Mouse (Mus musculus): ENCODE data around the gene Gga1. TPM values are rescaled to one million over a fixed set of nuclear protein-coding genes. Genes with fewer than 3 reads are reported as not detected.

Gene Gga1
- polyA plus RNA-seq (2016; fragmentation: Nextera tagmentation; extraction: Ambion mirVana): 51.5 and 56.6 TPM in 2 replicates

DNA sequence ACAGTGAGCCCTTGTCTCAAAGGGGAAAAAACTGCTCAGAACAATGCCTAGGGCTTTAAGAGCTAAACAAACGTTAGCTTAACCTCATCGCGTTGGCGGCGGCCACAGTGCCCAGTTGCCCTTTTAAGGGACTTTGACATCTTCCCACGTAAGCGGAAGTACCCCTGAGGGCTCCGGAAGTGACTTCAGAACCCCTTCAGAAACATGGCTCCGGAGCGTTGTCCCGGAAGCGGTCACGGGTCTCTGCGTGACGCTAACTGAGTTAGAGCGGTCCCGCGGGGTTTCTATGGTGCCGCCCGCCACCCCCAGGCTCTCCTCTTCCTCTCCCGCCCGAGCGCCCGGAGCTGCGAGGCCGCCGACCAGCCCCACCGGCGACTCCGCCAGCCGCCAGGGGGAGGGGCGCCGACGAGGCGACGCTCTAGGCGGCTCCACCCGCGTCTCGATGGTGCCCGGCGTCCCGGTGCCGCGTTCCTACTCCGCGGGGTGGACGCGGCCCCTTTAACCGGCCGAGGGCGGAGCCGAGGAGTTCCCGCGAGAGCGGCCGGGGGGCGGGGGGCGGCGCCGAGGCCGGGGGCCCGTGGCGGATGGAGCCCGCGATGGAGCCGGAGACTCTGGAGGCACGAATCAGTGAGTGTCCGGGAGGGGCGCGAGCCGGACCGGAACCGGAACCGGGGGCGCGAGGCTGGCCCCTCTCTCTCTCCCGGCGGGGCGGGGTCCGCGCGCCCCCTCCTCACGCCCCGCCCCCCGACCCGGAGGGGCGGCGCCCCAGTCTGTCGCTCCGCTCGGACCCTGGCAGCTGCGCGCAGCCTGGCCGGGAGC lies at the start of gene Gga1:
Gene Gga1 (plus strand): TSS at position 200 of the 819 bp plus-strand sequence.
- H3K4me1 ChIP-seq: peaks cover 47% of the 10 kb centered on the region
- 1% methylated on average over 86 of the region's 95 CpGs for WGBS

DNA sequence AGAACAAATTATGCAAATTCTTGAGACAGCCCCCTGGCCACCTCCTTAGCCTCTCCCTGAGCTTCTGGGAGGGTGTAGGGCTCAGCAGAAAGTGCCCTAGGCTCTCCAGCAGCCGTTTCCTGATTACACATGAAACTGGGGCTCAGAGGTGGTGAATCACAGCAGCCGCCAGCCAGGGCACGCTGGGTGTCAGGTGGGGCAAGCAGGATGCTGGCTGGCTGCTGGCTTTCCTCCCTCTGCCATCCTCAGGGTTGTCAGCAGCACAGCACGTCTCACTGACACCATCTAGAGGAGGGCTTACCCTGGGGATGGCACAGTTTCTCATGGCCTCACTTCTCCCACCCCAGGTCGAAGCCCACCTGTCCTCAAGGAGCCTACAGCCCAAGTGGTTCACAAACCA lies 48.7 kb upstream of the Gga1 start:
- H3K9me3 ChIP-seq: no peaks in the 10 kb centered on the region
- H3K27ac ChIP-seq: peak overlapping the region; percentile 44; the same call in 1 of the 2 replicates
- WGBS: 10% methylated on average over 5 of the region's 5 CpGs
- H3K36me3 ChIP-seq: no peaks in the 10 kb centered on the region
- H3K4me1 ChIP-seq: peaks cover 41% of the 10 kb centered on the region
- DNase-seq (ENCODE audit: low spot score): no peak
- H3K4me3 ChIP-seq: no peak overlapping the region
- H3K27me3 ChIP-seq (ENCODE audit: insufficient read depth, poor library complexity, severe bottlenecking): peaks cover 27% of the 10 kb centered on the region

More for the DNA sequence above, at the start of gene Gga1:
- H3K27me3 ChIP-seq (ENCODE audit: insufficient read depth, poor library complexity, severe bottlenecking): no peaks in the 10 kb centered on the region
- peaks cover 27% of the 10 kb centered on the region for H3K36me3 ChIP-seq
- H3K9me3 ChIP-seq: no peaks in the 10 kb centered on the region
- DNase-seq (ENCODE audit: low spot score): peak; percentile 97
- peak within 1 kb of the TSS; percentile 99 for H3K27ac ChIP-seq
- H3K4me3 ChIP-seq: peak within 1 kb of the TSS; percentile 84

DNA sequence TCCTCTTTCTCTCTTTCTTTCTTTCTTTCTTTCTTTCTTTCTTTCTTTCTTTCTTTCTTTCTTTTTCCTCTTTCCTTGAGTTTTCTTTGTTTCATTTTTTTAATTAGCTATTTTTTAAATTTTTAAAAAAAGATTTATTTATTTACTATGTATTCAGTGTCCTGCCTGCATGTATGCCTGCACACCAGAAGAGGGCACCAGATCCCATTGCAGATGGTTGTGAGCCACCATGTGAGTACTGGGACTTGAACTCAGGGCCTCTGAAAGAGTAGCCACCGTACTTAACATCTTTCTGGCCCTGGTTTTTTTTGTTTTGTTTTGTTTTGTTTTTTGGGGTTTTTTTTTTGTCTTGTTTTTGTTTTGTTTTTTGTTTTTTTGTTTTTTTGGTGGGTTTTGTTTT lies 47.4 kb upstream of the Gga1 start:
- 95% methylated on average over 1 of the region's 1 CpGs for WGBS
- Histone ChIP-seq H3K36me3 (no peaks in the 10 kb centered on the region), H3K27me3 (ENCODE audit: insufficient read depth, poor library complexity, severe bottlenecking) (peaks cover 27% of the 10 kb centered on the region), H3K4me3 (no peak overlapping the region), H3K9me3 (no peaks in the 10 kb centered on the region), H3K4me1 (peaks cover 55% of the 10 kb centered on the region), H3K27ac (no peak overlapping the region)
- DNase-seq (ENCODE audit: low spot score): no peak

DNA sequence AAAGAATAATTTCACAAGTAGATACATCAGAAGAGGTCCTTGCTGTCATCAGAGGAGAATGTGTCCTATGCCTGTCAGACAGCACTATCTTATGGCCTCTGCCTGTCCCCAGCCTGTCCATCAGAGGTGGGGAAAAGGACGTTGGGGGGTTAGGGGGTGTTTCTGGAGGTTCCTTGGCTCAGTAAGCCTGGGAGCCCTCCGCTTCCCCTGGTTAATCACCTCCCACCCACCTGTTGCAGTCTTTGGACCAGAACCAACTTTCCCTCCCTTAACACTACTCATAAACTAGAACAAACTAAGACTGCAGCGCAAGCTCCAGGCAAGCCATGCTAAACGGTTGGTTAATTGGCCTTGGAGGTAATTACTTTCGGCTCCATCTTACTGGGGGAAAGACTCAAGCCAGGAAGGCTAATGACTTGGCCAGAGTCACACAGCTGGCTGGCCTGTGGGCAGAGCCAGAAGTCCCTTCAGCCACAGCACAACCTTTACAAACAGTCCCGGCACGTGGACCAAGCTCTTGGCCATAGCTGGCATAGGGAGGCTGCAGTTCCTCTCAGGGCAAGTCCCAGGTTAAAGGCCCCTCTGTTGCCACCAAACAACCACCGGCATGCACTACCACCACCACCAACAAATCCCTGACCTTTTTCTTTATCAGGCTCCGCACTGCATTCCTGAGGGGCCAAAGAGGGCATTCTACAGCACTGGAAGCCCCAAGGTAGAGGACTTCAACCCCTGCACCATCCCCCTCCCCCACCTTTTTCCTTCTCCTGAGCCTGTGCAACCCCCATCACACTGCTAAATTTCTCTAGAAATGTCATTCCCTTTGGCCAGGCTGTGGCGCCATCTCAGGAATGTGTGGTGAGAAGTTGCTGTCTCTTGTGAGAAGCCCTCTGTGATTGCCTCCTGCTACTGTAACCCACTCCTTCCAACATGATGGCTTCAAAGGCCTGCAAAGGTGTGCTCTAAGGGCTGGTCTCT lies 46.0 kb upstream of the Gga1 start:
- Histone ChIP-seq H3K4me3 (no peak overlapping the region), H3K4me1 (peaks cover 69% of the 10 kb centered on the region), H3K9me3 (no peaks in the 10 kb centered on the region), H3K27me3 (ENCODE audit: insufficient read depth, poor library complexity, severe bottlenecking) (peaks cover 22% of the 10 kb centered on the region), H3K36me3 (no peaks in the 10 kb centered on the region), H3K27ac (peak overlapping the region; percentile 94)
- no peak for DNase-seq (ENCODE audit: low spot score)
- 56% methylated on average over 10 of the region's 10 CpGs for WGBS

DNA sequence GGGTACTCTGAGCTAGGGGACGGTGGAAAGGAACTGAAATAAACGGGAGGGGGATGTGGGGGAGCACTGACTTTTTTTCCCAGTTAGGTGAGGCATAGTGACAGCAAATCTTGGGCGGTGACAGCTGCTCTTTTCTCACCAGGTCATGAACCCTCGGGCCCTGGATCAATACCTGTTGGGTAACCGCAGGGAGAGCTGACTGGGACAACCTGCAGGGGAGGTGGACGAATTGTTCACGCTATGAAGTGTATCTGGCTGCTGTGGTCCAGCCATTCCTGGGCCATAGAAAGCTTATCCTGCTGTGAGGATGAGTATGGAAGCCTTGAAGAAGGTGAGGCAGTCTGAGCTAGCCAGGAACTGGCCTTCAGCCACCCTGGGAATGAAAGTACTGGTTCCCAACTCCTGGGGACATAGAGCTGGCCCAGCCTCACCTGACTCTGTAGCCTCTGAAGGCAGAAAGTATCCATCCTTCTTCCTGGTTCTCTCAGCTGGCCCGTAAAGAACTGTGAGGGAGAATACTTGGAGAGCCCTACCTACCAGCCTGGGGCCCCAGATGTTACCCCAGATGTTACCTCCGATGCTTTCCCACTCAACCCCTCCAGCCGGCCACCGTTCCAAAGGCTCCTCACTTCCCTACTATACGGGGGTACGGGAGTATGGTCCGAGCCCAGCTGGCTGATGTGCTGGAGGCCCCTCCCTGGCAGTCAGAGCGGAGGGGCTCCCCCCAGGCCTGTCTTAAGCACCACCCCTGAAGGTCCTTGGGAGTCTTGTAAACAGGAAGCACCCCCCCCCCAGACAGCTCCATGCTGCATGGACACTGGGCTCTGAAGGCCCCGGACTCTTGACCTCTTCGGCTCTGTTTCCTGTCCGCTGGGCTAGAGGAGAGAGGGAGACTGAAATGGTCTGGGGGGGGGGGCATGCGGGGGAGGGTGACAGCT lies 45.0 kb upstream of the Gga1 start:
- H3K27me3 ChIP-seq (ENCODE audit: insufficient read depth, poor library complexity, severe bottlenecking): peaks cover 18% of the 10 kb centered on the region

DNA sequence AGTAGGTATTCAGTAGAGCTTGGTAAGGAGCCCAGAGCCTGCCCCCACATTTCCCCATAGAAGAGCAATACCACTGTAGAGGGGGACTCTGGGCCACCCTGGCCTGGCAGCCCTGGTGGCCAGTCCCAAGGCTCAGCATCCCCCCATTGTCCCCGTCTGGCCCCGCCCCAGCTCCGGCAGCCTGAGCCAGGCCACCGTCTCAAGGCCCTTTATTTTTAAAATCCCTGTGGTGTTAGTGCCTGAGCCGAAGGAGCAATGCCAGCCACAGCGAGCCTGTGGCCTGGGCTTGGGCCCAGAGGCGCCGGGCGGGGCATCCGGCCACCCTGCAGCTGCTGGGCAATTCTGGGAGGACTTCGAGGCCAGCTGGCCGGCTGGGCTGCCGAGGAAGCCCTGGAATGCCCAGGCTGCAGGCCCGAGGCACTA lies 44.3 kb upstream of the Gga1 start:
- H3K4me3 ChIP-seq: peak overlapping the region; percentile 36
- peaks cover 11% of the 10 kb centered on the region for H3K27me3 ChIP-seq (ENCODE audit: insufficient read depth, poor library complexity, severe bottlenecking)
- 18% methylated on average over 14 of the region's 14 CpGs for WGBS
- peak overlapping the region; percentile 94 for H3K27ac ChIP-seq
- no peak for DNase-seq (ENCODE audit: low spot score)
- peaks cover 71% of the 10 kb centered on the region for H3K4me1 ChIP-seq
- H3K36me3 ChIP-seq: no peaks in the 10 kb centered on the region
- H3K9me3 ChIP-seq: no peaks in the 10 kb centered on the region

More for the DNA sequence above, 45.0 kb upstream of the Gga1 start:
- no peak for DNase-seq (ENCODE audit: low spot score)
- Histone ChIP-seq H3K27ac (peak overlapping the region; percentile 94), H3K4me1 (peaks cover 71% of the 10 kb centered on the region), H3K9me3 (no peaks in the 10 kb centered on the region), H3K4me3 (peak overlapping the region; percentile 36), H3K36me3 (no peaks in the 10 kb centered on the region)
- 36% methylated on average over 19 of the region's 19 CpGs for WGBS

DNA sequence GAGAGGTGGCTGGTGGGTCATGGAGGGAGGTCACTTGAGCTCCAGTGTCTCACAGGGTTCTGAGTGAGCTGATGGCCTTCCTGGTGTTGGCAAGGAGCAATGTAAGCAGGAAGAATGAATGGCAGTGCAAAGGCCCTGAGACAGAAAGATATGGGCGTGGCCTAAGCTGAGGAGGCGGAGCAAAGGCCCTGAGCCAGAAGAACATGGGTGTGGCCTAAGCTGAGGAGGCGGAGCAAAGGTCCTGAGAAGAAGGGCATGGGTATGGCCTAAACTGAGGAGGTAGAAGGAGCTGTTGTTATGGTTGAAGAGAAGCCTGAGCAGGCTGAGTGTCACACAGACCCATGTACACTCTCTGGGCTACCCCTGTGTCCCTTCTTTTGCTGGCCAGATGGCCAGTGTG lies 43.4 kb upstream of the Gga1 start:
- no peak for DNase-seq (ENCODE audit: low spot score)
- peaks cover 3% of the 10 kb centered on the region; the same call in 1 of the 2 replicates for H3K27me3 ChIP-seq (ENCODE audit: insufficient read depth, poor library complexity, severe bottlenecking)
- H3K4me1 ChIP-seq: peaks cover 64% of the 10 kb centered on the region
- H3K9me3 ChIP-seq: no peaks in the 10 kb centered on the region
- H3K4me3 ChIP-seq: no peak overlapping the region
- H3K36me3 ChIP-seq: no peaks in the 10 kb centered on the region
- 82% methylated on average over 3 of the region's 3 CpGs for WGBS
- H3K27ac ChIP-seq: peak overlapping the region; percentile 94

DNA sequence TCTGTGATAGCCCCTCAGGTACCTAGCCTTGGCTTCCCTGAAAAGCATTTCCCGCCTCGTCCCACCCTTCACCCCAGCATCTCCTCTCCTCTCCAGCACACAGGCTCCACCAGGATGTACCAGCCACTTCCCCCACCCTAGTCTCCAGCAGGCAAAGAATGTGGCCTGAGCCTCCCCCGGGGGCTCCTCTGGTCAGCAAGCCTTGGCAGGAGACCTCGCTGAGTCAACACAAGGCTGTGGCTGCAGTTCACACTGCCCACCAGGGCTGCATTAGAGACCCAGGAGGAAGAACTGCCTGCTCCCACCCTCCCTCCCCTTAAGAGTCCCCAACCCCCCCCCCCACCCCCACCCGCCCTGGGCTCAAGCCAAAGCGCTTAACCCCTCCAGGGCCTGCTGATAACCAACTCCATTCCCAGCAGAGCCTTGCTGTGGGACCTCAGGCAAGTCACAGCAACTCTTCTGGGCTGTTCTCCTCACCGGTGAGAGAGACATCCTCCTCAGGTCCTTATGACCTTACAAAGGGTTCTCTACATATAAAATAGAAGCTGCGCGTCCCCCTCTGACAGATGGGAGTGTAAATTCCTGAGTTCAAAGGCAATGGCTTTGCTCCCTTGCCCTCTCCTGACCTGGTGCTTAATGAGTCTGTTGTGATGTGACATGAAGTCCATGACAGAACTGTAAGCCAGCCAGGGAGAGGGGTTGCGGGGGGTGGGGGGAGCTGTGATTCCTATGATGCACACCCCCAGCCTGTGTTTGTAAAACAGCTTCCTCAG lies 42.6 kb upstream of the Gga1 start:
- peaks cover 66% of the 10 kb centered on the region for H3K4me1 ChIP-seq
- 23% methylated on average over 10 of the region's 10 CpGs for whole genome bisulfite sequencing

DNA sequence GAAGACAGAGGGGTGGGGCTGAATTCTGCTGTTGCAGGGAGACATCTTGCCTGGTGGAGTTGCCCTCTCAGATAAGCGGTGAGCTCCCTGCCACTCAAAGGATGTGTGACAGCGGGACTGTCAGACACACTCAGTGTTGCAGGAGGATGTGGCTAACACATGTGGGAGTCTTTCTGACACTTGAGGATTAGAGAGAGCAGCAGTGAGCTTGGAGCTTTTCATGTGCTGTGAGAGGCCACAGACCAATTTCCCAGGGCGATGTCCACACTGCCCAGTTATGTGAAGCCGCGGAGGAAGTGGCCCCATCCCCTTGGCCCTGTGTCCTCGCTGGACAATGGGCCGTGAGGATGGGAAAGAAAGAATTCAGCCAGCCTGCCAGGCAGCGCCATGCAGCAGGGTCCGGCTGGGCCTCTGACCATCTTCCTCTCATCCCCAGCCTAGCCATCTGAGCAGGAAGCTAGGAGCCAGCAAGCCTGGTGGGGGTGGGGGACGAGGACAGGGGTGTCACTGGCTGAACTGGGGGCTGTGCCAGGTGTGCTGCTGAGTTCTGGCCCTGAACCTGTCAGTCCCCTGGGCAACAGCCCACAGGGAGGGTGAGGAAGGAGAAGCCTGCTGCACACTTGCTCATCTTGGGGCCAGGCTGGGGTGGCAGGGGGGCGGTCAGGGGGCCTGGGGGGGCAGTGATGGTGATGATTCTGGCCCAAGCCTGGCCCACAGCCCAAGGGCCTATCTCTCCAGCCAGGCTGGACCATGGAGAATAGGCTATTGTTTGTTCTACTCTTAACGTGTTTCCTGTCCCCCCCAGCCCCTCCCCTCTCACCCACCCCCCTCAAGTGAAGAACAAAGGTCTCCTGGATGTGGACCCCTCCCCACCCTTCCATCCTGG lies 41.5 kb upstream of the Gga1 start:
- no peak for DNase-seq (ENCODE audit: low spot score)
- Histone ChIP-seq H3K9me3 (no peaks in the 10 kb centered on the region), H3K27me3 (ENCODE audit: insufficient read depth, poor library complexity, severe bottlenecking) (0 out of 2 replicates have a peak, but pooled peaks cover 4% of the 10 kb centered on the region), H3K4me1 (peaks cover 76% of the 10 kb centered on the region), H3K27ac (peak overlapping the region; percentile 94), H3K36me3 (no peaks in the 10 kb centered on the region), H3K4me3 (no peak overlapping the region)
- 9% methylated on average over 11 of the region's 12 CpGs for WGBS

More for the DNA sequence above, 42.6 kb upstream of the Gga1 start:
- H3K27me3 ChIP-seq (ENCODE audit: insufficient read depth, poor library complexity, severe bottlenecking): no peaks in the 10 kb centered on the region
- DNase-seq (ENCODE audit: low spot score): no peak
- H3K9me3 ChIP-seq: no peaks in the 10 kb centered on the region
- H3K4me3 ChIP-seq: no peak overlapping the region
- no peaks in the 10 kb centered on the region for H3K36me3 ChIP-seq
- peak overlapping the region; percentile 94 for H3K27ac ChIP-seq

DNA sequence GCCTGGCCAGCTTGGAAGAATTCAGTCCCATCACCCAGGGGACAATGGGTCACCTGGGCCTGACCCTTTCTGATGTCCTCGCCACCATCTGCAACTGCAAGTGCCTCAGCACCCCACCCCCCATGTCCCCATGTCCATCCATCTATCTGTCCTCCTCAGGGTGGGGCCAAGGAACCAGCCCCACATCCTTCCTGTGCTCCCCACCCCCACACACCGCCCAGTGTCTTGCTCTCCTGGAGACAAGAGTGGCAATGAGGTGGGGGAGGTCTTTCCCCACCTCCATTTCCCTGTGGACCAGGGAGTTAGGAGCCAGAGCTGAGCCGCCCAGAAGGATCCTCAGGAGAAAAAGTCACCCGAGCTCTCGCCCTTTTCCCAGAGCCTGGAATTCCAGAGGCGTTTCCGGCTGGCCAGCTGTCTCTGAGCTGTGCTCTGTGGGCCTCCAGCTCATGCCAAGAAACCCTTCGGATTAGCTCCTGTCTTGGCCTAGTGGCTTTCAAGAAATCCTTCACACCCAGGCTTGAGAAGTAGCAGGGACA lies 40.8 kb upstream of the Gga1 start:
- WGBS: 30% methylated on average over 8 of the region's 8 CpGs
- H3K27me3 ChIP-seq (ENCODE audit: insufficient read depth, poor library complexity, severe bottlenecking): peaks cover 8% of the 10 kb centered on the region; the same call in 1 of the 2 replicates
- no peaks in the 10 kb centered on the region for H3K36me3 ChIP-seq
- H3K4me1 ChIP-seq: peaks cover 78% of the 10 kb centered on the region
- H3K9me3 ChIP-seq: no peaks in the 10 kb centered on the region
- H3K27ac ChIP-seq: peak overlapping the region; percentile 94
- H3K4me3 ChIP-seq: peak overlapping the region; percentile 9; the same call in 1 of the 2 replicates
- DNase-seq (ENCODE audit: low spot score): no peak

Measured in heart, embryonic 10.5 days (tissue).